Mouse (Mus musculus) thymus, adult 2 months (tissue): Measurements from ENCODE around the gene Dgki.

Experiments
- CTCF ChIP-seq: fragments of 200-500 bp; IDR thresholded peaks from 2 replicates; pipeline ENCODE4 v1.5.1; 2012; ENCODE audit warnings: mild to moderate bottlenecking, control low read depth, low read length, moderate library complexity, borderline replicate concordance; ENCODE audit not compliant: control insufficient read depth, poor library complexity, insufficient read depth; ENCODE audit errors: extremely low read depth
- POLR2A ChIP-seq: fragments of 200-500 bp; IDR thresholded peaks from 2 replicates; pipeline ENCODE4 v1.6.1; 2012; ENCODE audit warnings: mild to moderate bottlenecking, low read length, control low read depth, moderate library complexity; ENCODE audit not compliant: control insufficient read depth, poor library complexity, insufficient read depth; ENCODE audit errors: extremely low read depth

DNA sequence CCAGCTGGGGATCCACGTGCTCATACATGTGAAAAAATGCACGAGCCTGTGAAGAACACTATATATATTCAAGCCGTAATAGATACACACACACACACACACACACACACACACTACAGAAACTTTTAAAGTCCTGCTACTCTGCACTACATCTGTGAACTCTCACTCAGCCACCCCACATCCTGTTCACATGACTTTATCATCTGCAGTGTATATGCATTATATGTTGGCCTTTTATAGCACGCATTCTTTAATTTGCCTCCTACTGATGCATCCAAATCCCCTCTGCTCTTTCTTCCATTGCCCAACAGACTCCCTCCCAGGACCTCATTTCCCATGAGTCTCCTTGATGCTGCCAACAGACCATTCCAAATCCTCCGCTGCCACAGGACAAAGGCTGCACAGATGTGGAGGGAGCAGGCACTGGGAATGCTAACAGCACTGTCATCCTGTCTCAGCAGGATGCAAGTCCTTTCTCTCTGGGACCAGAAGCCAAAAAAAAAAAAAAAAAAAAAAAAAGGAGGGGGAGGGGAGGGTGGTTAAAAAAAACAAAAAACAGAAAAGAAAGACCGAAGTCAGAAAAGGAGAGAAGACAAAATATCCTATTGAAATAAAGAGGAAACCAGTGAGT, 442.2 kb downstream of the Dgki start:
- TF ChIP-seq CTCF = no peak
- no peak for TF ChIP-seq POLR2A
